Mouse (Mus musculus) cerebellum, adult 11 months (tissue): Measurements from ENCODE around the gene Zwint.

ENCODE experiments used
- DNase-seq: peaks from one replicate; pipeline ENCODE4 v3.0.0; 2022

Gene Zwint

GRCm38 (mm10) chr10:72654270-72655016 lies at the start of gene Zwint:
Gene Zwint (plus strand): TSS chr10:72654845.
- DNase-seq: peak; percentile 94

- no peak for DNase-seq
Observed at GRCm38 (mm10) chr10:72613125-72613915, 41.3 kb upstream of the Zwint start.

GRCm38 (mm10) chr10:72616153-72616552 lies 38.5 kb upstream of the Zwint start:
- DNase-seq: no peak

GRCm38 (mm10) chr10:72620527-72620926 lies 34.1 kb upstream of the Zwint start:
- DNase-seq: no peak

GRCm38 (mm10) chr10:72623561-72623960 lies 31.1 kb upstream of the Zwint start:
- DNase-seq: no peak

GRCm38 (mm10) chr10:72634125-72634524 lies 20.5 kb upstream of the Zwint start:
- no peak for DNase-seq

GRCm38 (mm10) chr10:72650867-72651266 lies 3.8 kb upstream of the Zwint start:
- no peak for DNase-seq

GRCm38 (mm10) chr10:72653797-72654196 lies 848 bp upstream of the Zwint start:
- DNase-seq: no peak

GRCm38 (mm10) chr10:72655017-72655509 lies 418 bp downstream of the Zwint start:
- no peak for DNase-seq

GRCm38 (mm10) chr10:72659198-72659597 lies 4.6 kb downstream of the Zwint start:
- no peak for DNase-seq

- no peak for DNase-seq
Observed at GRCm38 (mm10) chr10:72660350-72660749, 5.7 kb downstream of the Zwint start.

- DNase-seq: no peak
Observed at GRCm38 (mm10) chr10:72667856-72668255, 13.2 kb downstream of the Zwint start.

- no peak for DNase-seq
Observed at GRCm38 (mm10) chr10:72669086-72669485, 14.4 kb downstream of the Zwint start.

- no peak for DNase-seq
Observed at GRCm38 (mm10) chr10:72675971-72676370, 21.3 kb downstream of the Zwint start.

- DNase-seq: no peak
Observed at GRCm38 (mm10) chr10:72676550-72676949, 21.9 kb downstream of the Zwint start.

GRCm38 (mm10) chr10:72679086-72679485 lies 24.4 kb downstream of the Zwint start:
- DNase-seq: no peak

GRCm38 (mm10) chr10:72701092-72701491 lies 46.4 kb downstream of the Zwint start:
- no peak for DNase-seq

- no peak for DNase-seq
Observed at GRCm38 (mm10) chr10:72713754-72714153, 59.1 kb downstream of the Zwint start.
